Mouse (Mus musculus) kidney, embryonic 14.5 days (tissue): ENCODE data around the gene Olfr221. TPM values are rescaled to one million over a fixed set of nuclear protein-coding genes. Genes with fewer than 3 reads are reported as not detected.
A peak's percentile ranks its signal among the peaks of the same experiment; 100 is the strongest.
"Not testable (repeated sequence)": the region's sequence is repeated elsewhere in the genome, so short reads cannot be mapped to it uniquely, and the experiment has no call there.

Experiments used
- ATAC-seq: fragments of 200-750 bp; cut with Nextera tagmentation; 2 replicates; pipeline ENCODE4 v1.8.0; 2017; ENCODE audit warnings: moderate number of reproducible peaks, mild to moderate bottlenecking, moderate TSS enrichment, moderate library complexity; ENCODE audit not compliant: low FRiP score, low TSS enrichment
- H3K27ac ChIP-seq: fragments of 300-500 bp; sonication (generic); 2 replicates; pipeline ENCODE4 v1.5.1; 2014; ENCODE audit warnings: low read depth, mild to moderate bottlenecking, low read length, moderate library complexity, mixed read lengths
- H3K27me3 ChIP-seq: fragments of 300-500 bp; sonication (generic); 2 replicates; pipeline ENCODE4 v1.6.1; 2014; ENCODE audit warnings: mild to moderate bottlenecking, low read length; ENCODE audit not compliant: control insufficient read depth, insufficient read depth
- H3K36me3 ChIP-seq: fragments of 300-500 bp; sonication (generic); 2 replicates; pipeline ENCODE4 v1.6.1; 2014; ENCODE audit warnings: low read length, mixed read lengths; ENCODE audit not compliant: control insufficient read depth, insufficient read depth
- H3K4me1 ChIP-seq: fragments of 300-500 bp; sonication (generic); 2 replicates; pipeline ENCODE4 v1.6.1; 2014; ENCODE audit warnings: low read length, mixed read lengths; ENCODE audit not compliant: control insufficient read depth, insufficient read depth
- H3K4me2 ChIP-seq: fragments of 300-500 bp; sonication (generic); replicated peaks from 2 replicates; pipeline ENCODE4 v1.6.1; 2014; ENCODE audit warnings: low read depth, mild to moderate bottlenecking, low read length
- H3K4me3 ChIP-seq: fragments of 300-500 bp; sonication (generic); 2 replicates; pipeline ENCODE4 v1.5.1; 2014; ENCODE audit warnings: mild to moderate bottlenecking, low read length
- H3K9ac ChIP-seq: fragments of 300-500 bp; sonication (generic); 2 replicates; pipeline ENCODE4 v1.6.1; 2014; ENCODE audit warnings: low read depth, mild to moderate bottlenecking, low read length, moderate library complexity
- H3K9me3 ChIP-seq: fragments of 300-500 bp; sonication (generic); 2 replicates; pipeline ENCODE4 v1.6.1; 2016; ENCODE audit warnings: low read length; ENCODE audit not compliant: control insufficient read depth
- WGBS: fragments of 180-500 bp; shearing (Covaris S2); extraction: QIAGEN DNeasy Blood & Tissue Kit; methylation state at CpG from one replicate; pipeline ENCODE4 v1.1.7; 2014; 5-methylcytosine and 5-hydroxymethylcytosine counted together
- polyA plus RNA-seq: library from polyadenylated mRNA; unstranded; fragments of >200 nt; fragmentation: Nextera tagmentation; extraction: Ambion mirVana; gene quantifications from 2 replicates; pipeline ENCODE4 v1.2.1, GENCODE M21; 2014

Gene Olfr221
- not detected in 2 replicates for polyA plus RNA-seq

GRCm38 (mm10) chr14:52042359-52042758 lies at the start of gene Olfr221:
Gene Olfr221 (minus strand): TSS chr14:52042459.
- not testable (repeated sequence) for H3K4me3 ChIP-seq, H3K27ac ChIP-seq, H3K27me3 ChIP-seq, H3K9ac ChIP-seq, H3K9me3 ChIP-seq, H3K36me3 ChIP-seq, ATAC-seq, H3K4me1 ChIP-seq, H3K4me2 ChIP-seq
- 66% methylated on average over 3 of the region's 3 CpGs for WGBS

GRCm38 (mm10) chr14:52083083-52083482 lies 40.8 kb upstream of the Olfr221 start:
- Histone ChIP-seq H3K9me3 (no peaks in the 10 kb centered on the region), H3K27me3 (no peaks in the 10 kb centered on the region), H3K9ac (no peak overlapping the region), H3K4me2 (no peak overlapping the region), H3K4me1 (no peaks in the 10 kb centered on the region), H3K4me3 (no peak overlapping the region), H3K27ac (no peak overlapping the region), H3K36me3 (peaks cover 73% of the 10 kb centered on the region)
- ATAC-seq: no peak

GRCm38 (mm10) chr14:52071599-52072137 lies 29.4 kb upstream of the Olfr221 start:
- WGBS: 93% methylated on average over 15 of the region's 15 CpGs
- Histone ChIP-seq H3K9me3 (no peaks in the 10 kb centered on the region), H3K4me1 (no peaks in the 10 kb centered on the region), H3K27ac (no peak overlapping the region), H3K9ac (no peak overlapping the region), H3K27me3 (no peaks in the 10 kb centered on the region), H3K36me3 (peaks cover 52% of the 10 kb centered on the region), H3K4me3 (no peak overlapping the region), H3K4me2 (no peak overlapping the region)
- 0 out of 2 replicates have a peak, but pooled peaks have one; percentile 34 for ATAC-seq

GRCm38 (mm10) chr14:52066135-52066534 lies 23.9 kb upstream of the Olfr221 start:
- Histone ChIP-seq H3K4me1 (no peaks in the 10 kb centered on the region), H3K36me3 (peaks cover 3% of the 10 kb centered on the region; the same call in 1 of the 2 replicates), H3K9ac (no peak overlapping the region), H3K27me3 (no peaks in the 10 kb centered on the region), H3K4me3 (no peak overlapping the region), H3K9me3 (no peaks in the 10 kb centered on the region), H3K27ac (no peak overlapping the region), H3K4me2 (no peak overlapping the region)
- ATAC-seq: no peak
- WGBS: 60% methylated on average over 4 of the region's 4 CpGs

- Histone ChIP-seq H3K4me3 (no peak overlapping the region), H3K27ac (no peak overlapping the region), H3K36me3 (no peaks in the 10 kb centered on the region), H3K9me3 (no peaks in the 10 kb centered on the region), H3K9ac (no peak overlapping the region), H3K4me2 (no peak overlapping the region), H3K27me3 (no peaks in the 10 kb centered on the region), H3K4me1 (no peaks in the 10 kb centered on the region)
- ATAC-seq: no peak
- WGBS: 88% methylated on average over 8 of the region's 8 CpGs
Observed at GRCm38 (mm10) chr14:52061798-52062197, 19.5 kb upstream of the Olfr221 start.

- no peak overlapping the region for H3K9ac ChIP-seq
- no peaks in the 10 kb centered on the region for H3K4me1 ChIP-seq
- H3K27me3 ChIP-seq: no peaks in the 10 kb centered on the region
- 86% methylated on average over 1 of the region's 1 CpGs for WGBS
- no peaks in the 10 kb centered on the region for H3K36me3 ChIP-seq
- no peaks in the 10 kb centered on the region for H3K9me3 ChIP-seq
- H3K27ac ChIP-seq: no peak overlapping the region
- ATAC-seq: no peak
- H3K4me2 ChIP-seq: no peak overlapping the region
- no peak overlapping the region for H3K4me3 ChIP-seq
Observed at GRCm38 (mm10) chr14:52060800-52061199, 18.5 kb upstream of the Olfr221 start.

- no peak for ATAC-seq
- Histone ChIP-seq H3K4me3 (no peak overlapping the region), H3K4me2 (no peak overlapping the region), H3K9ac (no peak overlapping the region), H3K4me1 (no peaks in the 10 kb centered on the region), H3K9me3 (no peaks in the 10 kb centered on the region), H3K36me3 (no peaks in the 10 kb centered on the region), H3K27me3 (no peaks in the 10 kb centered on the region), H3K27ac (no peak overlapping the region)
- WGBS: 55% methylated on average over 4 of the region's 4 CpGs
Observed at GRCm38 (mm10) chr14:52059982-52060381, 17.7 kb upstream of the Olfr221 start.

- H3K4me3 ChIP-seq, ATAC-seq, H3K27me3 ChIP-seq, H3K4me2 ChIP-seq, H3K36me3 ChIP-seq, H3K9me3 ChIP-seq, H3K27ac ChIP-seq, H3K9ac ChIP-seq, H3K4me1 ChIP-seq: not testable (repeated sequence)
- 90% methylated on average over 3 of the region's 3 CpGs for WGBS
Observed at GRCm38 (mm10) chr14:52052720-52053119, 10.5 kb upstream of the Olfr221 start.

GRCm38 (mm10) chr14:52045966-52046565 lies 3.8 kb upstream of the Olfr221 start:
- Histone ChIP-seq H3K4me1 (no peaks in the 10 kb centered on the region), H3K9ac (no peak overlapping the region), H3K4me2 (no peak overlapping the region), H3K27me3 (peaks cover 2% of the 10 kb centered on the region; the same call in 1 of the 2 replicates), H3K9me3 (no peaks in the 10 kb centered on the region), H3K4me3 (no peak overlapping the region), H3K27ac (no peak overlapping the region), H3K36me3 (no peaks in the 10 kb centered on the region)
- WGBS: 81% methylated on average over 9 of the region's 9 CpGs
- no peak for ATAC-seq
